Mouse (Mus musculus) megakaryocyte-erythroid progenitor cell, adult 5 weeks (primary cell): ENCODE measurements around the gene Ltbr. TPM values are rescaled to one million over a fixed set of nuclear protein-coding genes. Genes with fewer than 3 reads are reported as not detected.

Source experiments
- polyA plus RNA-seq: library from polyadenylated mRNA; stranded (reverse); fragments of >175 nt; gene quantifications from 2 replicates; pipeline ENCODE4 v1.2.3, GENCODE M21; 2012

The Ltbr gene
- 116 and 137 TPM in 2 replicates for polyA plus RNA-seq

GRCm38 (mm10) chr6:125313546-125314230 lies at the start of gene Ltbr:
Gene Ltbr, minus strand, starts transcription at chr6:125313885.

GRCm38 (mm10) chr6:125348721-125349574 lies 35.3 kb upstream of the Ltbr start, which contains the start of gene Tnfrsf1a:
Gene Tnfrsf1a, plus strand, starts transcription at chr6:125349362.

GRCm38 (mm10) chr6:125320323-125320722 lies 6.6 kb upstream of the Ltbr start, which contains the start of gene Scnn1a:
Gene Scnn1a, plus strand, starts transcription at chr6:125320659.

GRCm38 (mm10) chr6:125285890-125286289 lies 27.8 kb downstream of the Ltbr start, which contains the start of gene Tuba3a:
Gene Tuba3a, minus strand, starts transcription at chr6:125286042.

Other genes starting within 250 kb of the Ltbr start
- 1.8 and 5.1 TPM in 2 replicates for gene Lpar5, start 246.0 kb downstream of the Ltbr start, polyA plus RNA-seq
- 149 and 226 TPM in 2 replicates for gene Chd4, start 217.9 kb downstream of the Ltbr start, polyA plus RNA-seq
- gene Nop2, start 182.0 kb downstream of the Ltbr start, polyA plus RNA-seq: 47.6 and 60.9 TPM in 2 replicates
- gene Iffo1, start 168.6 kb downstream of the Ltbr start, polyA plus RNA-seq: 48.0 and 55.0 TPM in 2 replicates
- gene Gapdh, start 147.4 kb downstream of the Ltbr start, polyA plus RNA-seq: 9,186 and 10,401 TPM in 2 replicates
- 249 and 284 TPM in 2 replicates for gene Ncapd2, start 122.2 kb downstream of the Ltbr start, polyA plus RNA-seq
- 89.5 and 130 TPM in 2 replicates for gene Mrpl51, start 122.1 kb downstream of the Ltbr start, polyA plus RNA-seq
- gene Vamp1, start 98.3 kb downstream of the Ltbr start, polyA plus RNA-seq: 3.3 and 4.6 TPM in 2 replicates
- gene Tapbpl, start 82.0 kb downstream of the Ltbr start, polyA plus RNA-seq: 24.6 and 24.9 TPM in 2 replicates
- 41.2 and 57.0 TPM in 2 replicates for gene Cd27, start 76.9 kb downstream of the Ltbr start, polyA plus RNA-seq
- gene Tuba3a, start 27.8 kb downstream of the Ltbr start, polyA plus RNA-seq: not detected in 2 replicates
- gene Scnn1a, start 6.8 kb upstream of the Ltbr start, polyA plus RNA-seq: 17.2 and 30.5 TPM in 2 replicates
- 254 and 426 TPM in 2 replicates for gene Tnfrsf1a, start 35.5 kb upstream of the Ltbr start, polyA plus RNA-seq
- 0.06 and 0.13 TPM in 2 replicates for gene Plekhg6, start 66.9 kb upstream of the Ltbr start, polyA plus RNA-seq
- 3.1 and 4.7 TPM in 2 replicates for gene Cd9, start 180.9 kb upstream of the Ltbr start, polyA plus RNA-seq
- gene Vwf, start 232.9 kb upstream of the Ltbr start, polyA plus RNA-seq: 7.4 and 15.0 TPM in 2 replicates